ENCODE assay signal across 8 mouse cellular contexts in the genomic region with DNA sequence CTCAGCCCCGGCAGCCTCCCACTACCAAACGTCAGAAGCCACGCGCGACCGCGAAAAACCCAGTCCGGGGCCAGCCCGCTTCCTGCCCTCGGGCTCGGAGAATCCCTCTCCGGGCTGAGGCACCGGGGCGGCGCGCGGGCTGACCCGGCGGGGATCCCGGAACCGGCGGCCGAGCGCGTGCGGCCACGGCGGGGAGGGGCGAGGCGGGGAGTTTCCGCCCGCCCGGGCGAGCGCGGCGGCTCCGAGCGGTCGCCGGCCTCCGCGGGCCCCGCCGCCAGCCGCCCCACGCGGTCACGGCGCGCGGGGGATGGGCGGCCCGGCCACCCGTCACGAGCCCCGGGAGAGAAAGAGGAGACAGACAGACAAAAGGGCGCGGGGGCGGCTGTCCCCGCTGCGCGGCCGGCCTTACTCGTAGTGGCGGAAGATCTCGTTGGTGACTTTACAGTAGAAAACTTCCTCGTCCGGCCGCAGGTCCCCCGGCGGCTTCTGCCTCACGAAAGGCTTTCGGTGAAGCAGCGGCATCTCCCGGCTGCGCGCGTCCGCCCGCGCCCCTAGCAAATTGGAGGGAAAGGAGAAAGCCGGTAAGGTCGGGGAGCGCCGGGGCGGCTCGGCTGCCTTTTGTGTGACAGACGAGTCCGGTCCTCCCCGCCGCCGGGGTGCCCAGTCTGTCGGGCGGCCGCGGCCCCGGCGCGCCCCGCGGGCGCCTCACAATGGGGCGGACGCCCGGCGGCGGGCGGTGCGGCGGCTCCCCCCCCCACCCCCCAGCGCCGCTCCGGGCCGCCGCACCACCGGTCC. TPM values are rescaled to one million over a fixed set of nuclear protein-coding genes. Genes with fewer than 3 reads are reported as not detected.
DNase-seq lines count a peak whose midpoint lies in the region; ATAC-seq and TF ChIP-seq lines count a peak whose summit lies in the region.

No protein-coding gene starts in this region.

- peak overlapping the region; percentile 89 for H3K27ac ChIP-seq in embryonic facial prominence, embryonic 12.5 days
- H3K27ac ChIP-seq in liver, embryonic 16.5 days (ENCODE audit: low read length), result peak overlapping the region; percentile 94
- H3K27ac ChIP-seq in neural tube, embryonic 12.5 days, result peak overlapping the region; percentile 64
- peak overlapping the region; percentile 93 for H3K27ac ChIP-seq in testis, adult 2 months (ENCODE audit: control insufficient read depth, insufficient read depth, low read depth, low read length)

- peaks cover 6% of the 10 kb centered on the region; the same call in 1 of the 2 replicates for H3K4me1 ChIP-seq in embryonic facial prominence, embryonic 12.5 days
- H3K4me1 ChIP-seq in liver, embryonic 16.5 days (ENCODE audit: control insufficient read depth, low read depth, low read length), result peaks cover 34% of the 10 kb centered on the region
- peaks cover 8% of the 10 kb centered on the region; the same call in 1 of the 2 replicates for H3K4me1 ChIP-seq in neural tube, embryonic 12.5 days
- H3K4me1 ChIP-seq in testis, adult 2 months (ENCODE audit: control insufficient read depth, insufficient read depth, low read length), result peaks cover 3% of the 10 kb centered on the region; the same call in 1 of the 2 replicates

- peak overlapping the region; percentile 85 for H3K4me3 ChIP-seq in embryonic facial prominence, embryonic 12.5 days
- H3K4me3 ChIP-seq in liver, embryonic 16.5 days (ENCODE audit: low read depth, low read length), result peak overlapping the region; percentile 90
- H3K4me3 ChIP-seq in neural tube, embryonic 12.5 days, result peak overlapping the region; percentile 97
- H3K4me3 ChIP-seq in testis, adult 2 months (ENCODE audit: control insufficient read depth, low read depth, low read length), result peak overlapping the region; percentile 97

- no peak for TF ChIP-seq CTCF in testis, adult 2 months (IDR thresholded peaks at IDR 0.05; ENCODE audit: control insufficient read depth, insufficient read depth, insufficient replicate concordance, low read depth, low read length)

- H3K36me3 ChIP-seq in embryonic facial prominence, embryonic 12.5 days, result no peaks in the 10 kb centered on the region
- peaks cover 9% of the 10 kb centered on the region for H3K36me3 ChIP-seq in liver, embryonic 16.5 days (ENCODE audit: control insufficient read depth, insufficient read depth)
- H3K36me3 ChIP-seq in neural tube, embryonic 12.5 days, result peaks cover 1% of the 10 kb centered on the region; the same call in 1 of the 2 replicates
- H3K36me3 ChIP-seq in testis, adult 2 months (ENCODE audit: control insufficient read depth, insufficient read depth, low read length), result no peaks in the 10 kb centered on the region

- TF ChIP-seq POLR2A in testis, adult 2 months (IDR thresholded peaks at IDR 0.05; ENCODE audit: control insufficient read depth, low read depth, low read length), result no peak

- H3K9ac ChIP-seq in embryonic facial prominence, embryonic 12.5 days, result peak overlapping the region; percentile 75
- H3K9ac ChIP-seq in liver, embryonic 16.5 days (ENCODE audit: low read depth, low read length), result peak overlapping the region; percentile 89
- H3K9ac ChIP-seq in neural tube, embryonic 12.5 days, result peak overlapping the region; percentile 92

- no peaks in the 10 kb centered on the region for H3K9me3 ChIP-seq in embryonic facial prominence, embryonic 12.5 days
- H3K9me3 ChIP-seq in liver, embryonic 16.5 days (replicated peaks; ENCODE audit: control insufficient read depth, low read length), result no peaks in the 10 kb centered on the region
- no peaks in the 10 kb centered on the region for H3K9me3 ChIP-seq in neural tube, embryonic 12.5 days

- no peaks in the 10 kb centered on the region for H3K27me3 ChIP-seq in embryonic facial prominence, embryonic 12.5 days
- H3K27me3 ChIP-seq in liver, embryonic 16.5 days (ENCODE audit: control insufficient read depth, insufficient read depth, low read depth, low read length), result no peaks in the 10 kb centered on the region
- H3K27me3 ChIP-seq in neural tube, embryonic 12.5 days (replicated peaks), result no peaks in the 10 kb centered on the region
- no peaks in the 10 kb centered on the region for H3K27me3 ChIP-seq in testis, adult 2 months (ENCODE audit: control insufficient read depth, insufficient read depth, low read length)

- WGBS in embryonic facial prominence, embryonic 12.5 days, result under 1% methylated on average over 104 of the region's 117 CpGs
- under 1% methylated on average over 95 of the region's 117 CpGs for WGBS in liver, embryonic 16.5 days (ENCODE audit: insufficient replicate concordance)
- WGBS in neural tube, embryonic 12.5 days, result under 1% methylated on average over 106 of the region's 117 CpGs

- peak; percentile 63 for DNase-seq in 416B (ENCODE audit: low read depth)
- peak; percentile 71 for DNase-seq in adrenal gland, postnatal 10 days
- peak; percentile 51 to 53 for DNase-seq in heart, adult 9 months (ENCODE audit: low spot score in 2 of 2)
- DNase-seq in kidney, adult 9 months, result peak; percentile 53

- peak overlapping the region; percentile 77 for H3K4me2 ChIP-seq in embryonic facial prominence, embryonic 12.5 days (replicated peaks)
- H3K4me2 ChIP-seq in liver, embryonic 16.5 days (ENCODE audit: low read depth, low read length), result peak overlapping the region; percentile 93
- peak overlapping the region; percentile 93 for H3K4me2 ChIP-seq in neural tube, embryonic 12.5 days (replicated peaks)

- ATAC-seq in embryonic facial prominence, embryonic 12.5 days (ENCODE audit: insufficient number of reproducible peaks, insufficient read depth, low FRiP score, low TSS enrichment), result peak; percentile 20; the same call in 1 of the 2 replicates
- peak; percentile 63 for ATAC-seq in liver, embryonic 16.5 days (ENCODE audit: low read depth)
- peak; percentile 75 for ATAC-seq in neural tube, embryonic 12.5 days (ENCODE audit: low FRiP score, low read depth)

RNA-seq across cellular contexts. Expression of gene Gm20403, which starts 0.9 kb away (rescaled TPM):
- total RNA-seq in adrenal gland, postnatal 10 days (2021), result not detected
- not detected in 2 replicates for polyA plus RNA-seq in embryonic facial prominence, embryonic 12.5 days (2016; fragmentation: Nextera tagmentation; extraction: Ambion mirVana)
- not detected in 2 replicates for polyA plus RNA-seq in liver, embryonic 16.5 days (2015; fragmentation: Nextera tagmentation; extraction: Ambion mirVana)
- polyA plus RNA-seq in neural tube, embryonic 12.5 days (2016; fragmentation: Nextera tagmentation; extraction: Ambion mirVana), result not detected in 2 replicates
- polyA plus RNA-seq in testis, adult 2 months (2012; rRNA removed), result not detected in 2 replicates

RNA-seq across cellular contexts. Expression of gene Baz1a, which starts 28.7 kb away (rescaled TPM):
- 10 to 100 TPM; 22.0 to 27.1 TPM for total RNA-seq in adrenal gland, postnatal 10 days (2021)
- 28.8 and 34.3 TPM in 2 replicates for polyA plus RNA-seq in embryonic facial prominence, embryonic 12.5 days (2016; fragmentation: Nextera tagmentation; extraction: Ambion mirVana)
- 23.6 and 26.8 TPM in 2 replicates for polyA plus RNA-seq in liver, embryonic 16.5 days (2015; fragmentation: Nextera tagmentation; extraction: Ambion mirVana)
- 28.6 and 33.5 TPM in 2 replicates for polyA plus RNA-seq in neural tube, embryonic 12.5 days (2016; fragmentation: Nextera tagmentation; extraction: Ambion mirVana)
- polyA plus RNA-seq in testis, adult 2 months (2012; rRNA removed), result 50.0 and 51.8 TPM in 2 replicates

Comparison
In these comparisons a context has a peak if more than half of its experiments do, and no peak if none do; other contexts are left out.
1. Peak in every context shown above with its lines: DNase-seq, ATAC-seq, H3K4me3 ChIP-seq and H3K27ac ChIP-seq.
2. ATAC-seq: peak in every context shown above with its lines; median percentile 75 in neural tube, embryonic 12.5 days; 63 in liver, embryonic 16.5 days; 20 in embryonic facial prominence, embryonic 12.5 days.